Mouse (Mus musculus) retina, postnatal 1 day (tissue): ENCODE results near the gene Magea6.
"Not testable (repeated sequence)": the region's sequence is repeated elsewhere in the genome, so short reads cannot be mapped to it uniquely, and the experiment has no call there.

Experiments
- DNase-seq: peaks from one replicate; pipeline ENCODE4 v3.0.0-alpha.2; 2012

Gene Magea6

DNA sequence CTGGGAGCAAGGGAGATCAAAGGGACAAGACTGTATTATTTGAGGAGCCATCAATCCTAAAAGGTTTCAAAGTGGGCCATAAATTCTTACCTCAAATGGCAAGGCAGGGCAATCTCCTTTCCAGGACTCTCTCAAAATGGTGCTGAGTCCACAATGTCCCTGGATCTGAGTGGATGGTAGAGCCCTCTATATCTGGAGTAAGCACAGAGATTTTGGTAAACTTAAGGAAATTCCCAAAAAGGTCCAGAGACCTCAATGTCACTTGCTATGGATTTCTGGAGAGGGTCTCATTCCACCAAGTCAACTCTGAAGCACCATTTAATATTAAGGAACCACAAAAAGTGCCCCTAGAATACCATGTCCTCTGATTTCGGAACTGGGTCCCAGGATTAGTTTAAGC lies at the start of gene Magea6:
TSS of gene Magea6 (minus strand) at position 101 of the 400 bp plus-strand sequence.
- not testable (repeated sequence) for DNase-seq

GRCm38 (mm10) chrX:154949405-154949804 lies 13.6 kb upstream of the Magea6 start, which contains the start of gene Magea3:
Gene Magea3, minus strand, starts transcription at chrX:154949505.
- not testable (repeated sequence) for DNase-seq

- not testable (repeated sequence) for DNase-seq
Observed at GRCm38 (mm10) chrX:154890167-154890566, 45.6 kb downstream of the Magea6 start, which contains the start of gene Cldn34b1. Gene Cldn34b1, minus strand, starts transcription at chrX:154890267.
